Mouse (Mus musculus): ENCODE measurements at regions not wholly inside any gene's neighbourhood (a gene's known extent, or its start where the extent isn't known, plus 50 kb on each side); places are given as distances from the start of the nearest gene placed in this dataset.

- TF ChIP-seq EP300 (IDR thresholded peaks at IDR 0.05; ENCODE audit: low read depth) (no peak), CTCF (IDR thresholded peaks at IDR 0.05; ENCODE audit: low read depth) (no peak)
Observed at GRCm38 (mm10) chr4:7143676-7144075, 1095.2 kb downstream of the Car8 start.

All from heart, postnatal 0 days (tissue).